Mouse (Mus musculus): ENCODE measurements around the gene Caln1.

- no peak for TF ChIP-seq CTCF (IDR thresholded peaks at IDR 0.05; ENCODE audit: insufficient read depth, low read depth, low read length)
- no peak for TF ChIP-seq POLR2A (IDR thresholded peaks at IDR 0.05; ENCODE audit: insufficient read depth, low read depth, low read length)
Measured at GRCm38 (mm10) chr5:130757517-130757916, 388.3 kb downstream of the Caln1 start.

Data from olfactory bulb, adult 2 months (tissue).